Mouse (Mus musculus) midbrain, embryonic 11.5 days (tissue): ENCODE results near the gene Olfr455. TPM values are rescaled to one million over a fixed set of nuclear protein-coding genes. Genes with fewer than 3 reads are reported as not detected.

ENCODE experiments used
- ATAC-seq: fragments of 200-750 bp; cut with Nextera tagmentation; 2 replicates; pipeline ENCODE4 v1.8.0; 2017; ENCODE audit warnings: moderate TSS enrichment, moderate library complexity; ENCODE audit not compliant: low FRiP score
- DNase-seq: peaks from one replicate; pipeline ENCODE4 v3.0.0; 2015; ENCODE audit warnings: low spot score; ENCODE audit errors: missing footprints
- H3K27ac ChIP-seq: fragments of 300-500 bp; sonication (generic); 2 replicates; pipeline ENCODE4 v1.5.1; 2014; ENCODE audit warnings: low read depth, low read length
- H3K27me3 ChIP-seq: fragments of 300-500 bp; sonication (generic); 2 replicates; pipeline ENCODE4 v1.6.1; 2014; ENCODE audit warnings: mild to moderate bottlenecking, low read length, moderate library complexity, mixed read lengths; ENCODE audit not compliant: control insufficient read depth, insufficient read depth
- H3K36me3 ChIP-seq: fragments of 300-500 bp; sonication (generic); 2 replicates; pipeline ENCODE4 v1.6.1; 2014; ENCODE audit warnings: mild to moderate bottlenecking, low read length, moderate library complexity, mixed read lengths; ENCODE audit not compliant: control insufficient read depth, insufficient read depth
- H3K4me1 ChIP-seq: fragments of 300-500 bp; sonication (generic); 2 replicates; pipeline ENCODE4 v1.6.1; 2014; ENCODE audit warnings: low read length; ENCODE audit not compliant: control insufficient read depth, insufficient read depth
- H3K4me2 ChIP-seq: fragments of 300-500 bp; sonication (generic); 2 replicates; pipeline ENCODE4 v1.6.1; 2014; ENCODE audit warnings: mild to moderate bottlenecking, moderate library complexity
- H3K4me3 ChIP-seq: fragments of 300-500 bp; sonication (generic); 2 replicates; pipeline ENCODE4 v1.5.1; 2014; ENCODE audit warnings: low read depth, low read length
- H3K9ac ChIP-seq: fragments of 300-500 bp; sonication (generic); 2 replicates; pipeline ENCODE4 v1.6.1; 2014; ENCODE audit warnings: low read length
- H3K9me3 ChIP-seq: fragments of 300-500 bp; sonication (generic); 2 replicates; pipeline ENCODE4 v1.6.1; 2016; ENCODE audit warnings: low read length; ENCODE audit not compliant: control insufficient read depth
- WGBS: fragments of 180-500 bp; shearing (Covaris S2); extraction: QIAGEN DNeasy Blood & Tissue Kit; methylation state at CpG from one replicate; pipeline ENCODE4 v1.1.7; 2014; 5-methylcytosine and 5-hydroxymethylcytosine counted together
- polyA plus RNA-seq: library from polyadenylated mRNA; unstranded; fragments of >200 nt; fragmentation: Nextera tagmentation; extraction: Ambion mirVana; gene quantifications from 2 replicates; pipeline ENCODE4 v1.2.1, GENCODE M21; 2014

Olfr455 gene
- polyA plus RNA-seq, 1 experiment from 2014 or later: not detected

DNA sequence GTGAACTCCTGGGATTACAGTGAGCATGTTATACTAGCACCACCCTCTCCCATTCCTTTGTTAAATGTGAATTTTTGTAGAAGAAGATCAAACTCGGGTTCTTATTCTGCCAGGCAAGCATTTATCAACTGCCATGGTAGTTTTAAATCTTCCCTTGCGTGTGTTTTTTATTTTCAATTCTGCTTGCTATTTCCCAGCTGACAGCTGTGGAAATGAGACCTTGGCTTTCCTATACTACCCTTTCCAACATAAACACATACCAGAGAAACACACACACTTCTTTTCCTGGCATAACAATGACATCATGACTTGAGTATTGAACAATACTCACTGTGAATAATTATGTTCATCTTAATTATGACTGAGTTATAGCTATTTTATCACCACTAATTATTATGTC is 14.9 kb upstream of the Olfr455 start:
- Histone ChIP-seq H3K27ac (no peak overlapping the region), H3K4me3 (no peak overlapping the region), H3K9me3 (no peaks in the 10 kb centered on the region), H3K9ac (no peak overlapping the region), H3K27me3 (no peaks in the 10 kb centered on the region), H3K4me1 (no peaks in the 10 kb centered on the region), H3K36me3 (no peaks in the 10 kb centered on the region), H3K4me2 (no peak overlapping the region)
- ATAC-seq (no peak), DNase-seq (peak; percentile 23)
- WGBS: 76% methylated on average over 2 of the region's 2 CpGs

DNA sequence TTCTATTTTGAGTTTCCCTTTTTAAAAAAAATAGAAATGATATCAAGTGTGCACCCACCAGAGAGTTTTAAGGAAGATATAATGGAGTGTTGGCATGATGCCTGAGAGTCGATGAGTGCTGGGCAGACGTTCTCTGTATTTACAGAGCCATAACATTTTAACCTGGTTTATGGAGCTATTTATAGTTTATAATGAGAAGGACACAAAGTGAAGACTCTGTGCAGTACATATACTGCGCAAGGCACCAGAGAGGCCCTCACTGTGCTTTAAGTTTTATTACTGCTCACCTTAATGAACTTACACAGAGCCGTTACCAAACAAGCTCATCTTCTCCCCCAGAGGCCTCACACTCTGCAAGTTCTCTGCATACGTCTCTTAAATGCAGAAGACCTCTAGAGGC is 13.5 kb upstream of the Olfr455 start:
- 89% methylated on average over 5 of the region's 5 CpGs for WGBS
- H3K9ac ChIP-seq: no peak overlapping the region
- no peak for ATAC-seq

DNA sequence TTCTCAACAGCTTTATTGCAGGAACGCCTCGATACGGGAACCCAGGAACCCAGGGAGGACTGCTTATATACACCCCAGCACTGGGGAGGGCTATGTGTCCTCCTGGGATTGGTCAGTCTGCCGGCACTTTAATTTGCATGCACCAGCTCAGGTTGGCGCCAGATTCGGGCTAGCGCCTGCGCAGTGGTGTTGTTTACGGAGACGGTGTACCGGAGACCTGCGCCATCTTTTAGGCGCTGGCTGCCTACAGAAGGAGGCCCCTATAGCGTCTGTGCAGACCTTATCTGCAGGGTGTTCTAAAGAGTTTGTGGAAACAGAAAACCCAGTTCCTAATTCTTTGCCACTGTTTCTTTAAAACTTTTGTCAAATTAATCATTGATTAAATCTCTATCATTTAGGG is 11.3 kb upstream of the Olfr455 start:
- DNase-seq: no peak
- no peaks in the 10 kb centered on the region for H3K9me3 ChIP-seq
- H3K27ac ChIP-seq: no peak overlapping the region
- H3K4me2 ChIP-seq: no peak overlapping the region
- no peaks in the 10 kb centered on the region for H3K27me3 ChIP-seq
- H3K4me3 ChIP-seq: no peak overlapping the region
- 97% methylated on average over 14 of the region's 14 CpGs for WGBS
- no peak overlapping the region for H3K9ac ChIP-seq
- no peak for ATAC-seq
- no peaks in the 10 kb centered on the region for H3K36me3 ChIP-seq
- H3K4me1 ChIP-seq: no peaks in the 10 kb centered on the region

More for the DNA sequence above, 13.5 kb upstream of the Olfr455 start:
- Histone ChIP-seq H3K27ac (no peak overlapping the region), H3K4me1 (no peaks in the 10 kb centered on the region), H3K9me3 (no peaks in the 10 kb centered on the region), H3K4me2 (no peak overlapping the region), H3K27me3 (no peaks in the 10 kb centered on the region), H3K36me3 (no peaks in the 10 kb centered on the region), H3K4me3 (no peak overlapping the region)
- no peak for DNase-seq

DNA sequence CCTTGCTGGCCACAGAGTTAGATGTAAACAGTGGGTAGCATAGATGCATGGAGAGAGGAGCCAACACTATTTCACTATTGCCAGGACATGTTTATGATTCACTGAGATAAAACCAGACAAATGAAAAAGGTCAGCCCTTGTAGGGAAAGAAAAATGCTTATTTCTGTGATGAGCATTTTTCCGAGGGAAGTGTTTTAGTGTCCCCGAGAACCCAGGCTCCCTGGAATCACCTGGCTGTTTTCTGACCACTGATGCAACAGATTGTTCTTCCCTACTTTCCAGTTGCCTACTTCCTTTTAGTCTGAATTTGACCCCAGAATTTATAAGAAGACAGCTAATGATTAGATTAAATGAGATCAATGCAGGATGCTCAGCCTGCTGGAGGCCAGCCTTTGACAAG is 1.2 kb downstream of the Olfr455 start:
- Histone ChIP-seq H3K36me3 (no peaks in the 10 kb centered on the region), H3K27ac (no peak overlapping the region), H3K4me2 (no peak overlapping the region), H3K9me3 (no peaks in the 10 kb centered on the region), H3K9ac (no peak overlapping the region), H3K4me1 (no peaks in the 10 kb centered on the region), H3K4me3 (no peak overlapping the region), H3K27me3 (no peaks in the 10 kb centered on the region)
- DNase-seq (peak; percentile 2), ATAC-seq (no peak)
- 95% methylated on average over 2 of the region's 2 CpGs for WGBS

DNA sequence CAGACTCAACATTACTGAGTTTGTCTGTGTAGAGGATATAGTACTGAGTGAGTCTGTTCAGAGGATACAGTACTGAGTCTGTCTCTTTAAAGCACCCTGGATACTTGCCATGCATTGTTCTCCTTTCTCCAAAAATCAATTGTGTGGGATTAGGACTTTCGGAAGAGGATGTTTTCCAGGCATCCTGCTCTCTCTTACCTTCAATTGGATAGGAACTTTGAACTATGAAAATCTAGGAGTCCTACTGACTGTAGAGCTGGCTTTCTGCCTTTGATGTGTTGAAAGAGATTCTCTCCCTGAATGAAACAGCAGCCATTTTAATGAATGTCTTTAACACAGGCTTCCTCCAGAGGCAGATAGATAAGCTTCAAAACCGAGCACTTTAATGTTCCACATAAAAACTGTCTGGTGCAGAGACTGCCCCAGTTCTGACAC is 1.9 kb downstream of the Olfr455 start:
- DNase-seq: peak; percentile 31
- Histone ChIP-seq H3K36me3 (no peaks in the 10 kb centered on the region), H3K9me3 (no peaks in the 10 kb centered on the region), H3K4me1 (no peaks in the 10 kb centered on the region), H3K4me2 (no peak overlapping the region), H3K4me3 (no peak overlapping the region), H3K27me3 (no peaks in the 10 kb centered on the region), H3K9ac (no peak overlapping the region), H3K27ac (no peak overlapping the region)
- 65% methylated on average over 2 of the region's 2 CpGs for WGBS
- no peak for ATAC-seq

DNA sequence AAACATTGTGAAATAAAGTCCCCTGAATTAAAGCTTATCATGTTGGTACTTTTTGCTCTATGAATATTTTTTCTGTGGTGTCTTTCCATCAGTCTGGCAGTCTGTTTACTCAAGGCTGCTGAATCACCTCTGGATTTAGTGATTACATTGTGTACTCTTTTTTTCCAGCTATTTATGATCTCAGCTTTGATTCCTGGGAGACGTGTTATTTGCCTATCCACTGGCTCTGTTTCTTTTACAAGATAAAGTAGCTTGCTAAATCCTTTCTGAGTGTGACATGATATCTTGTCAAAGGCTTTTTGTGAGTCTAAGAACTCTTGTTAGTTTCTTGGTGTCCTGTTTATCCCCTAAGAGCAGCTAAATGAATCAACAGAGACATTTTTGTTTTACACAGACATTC is 2.5 kb downstream of the Olfr455 start:
- Histone ChIP-seq H3K27ac (no peak overlapping the region), H3K4me3 (no peak overlapping the region), H3K36me3 (no peaks in the 10 kb centered on the region), H3K9ac (no peak overlapping the region), H3K27me3 (no peaks in the 10 kb centered on the region), H3K9me3 (no peaks in the 10 kb centered on the region), H3K4me2 (no peak overlapping the region), H3K4me1 (no peaks in the 10 kb centered on the region)
- 53% methylated on average over 1 of the region's 1 CpGs for WGBS
- DNase-seq (peak; percentile 31), ATAC-seq (no peak)

DNA sequence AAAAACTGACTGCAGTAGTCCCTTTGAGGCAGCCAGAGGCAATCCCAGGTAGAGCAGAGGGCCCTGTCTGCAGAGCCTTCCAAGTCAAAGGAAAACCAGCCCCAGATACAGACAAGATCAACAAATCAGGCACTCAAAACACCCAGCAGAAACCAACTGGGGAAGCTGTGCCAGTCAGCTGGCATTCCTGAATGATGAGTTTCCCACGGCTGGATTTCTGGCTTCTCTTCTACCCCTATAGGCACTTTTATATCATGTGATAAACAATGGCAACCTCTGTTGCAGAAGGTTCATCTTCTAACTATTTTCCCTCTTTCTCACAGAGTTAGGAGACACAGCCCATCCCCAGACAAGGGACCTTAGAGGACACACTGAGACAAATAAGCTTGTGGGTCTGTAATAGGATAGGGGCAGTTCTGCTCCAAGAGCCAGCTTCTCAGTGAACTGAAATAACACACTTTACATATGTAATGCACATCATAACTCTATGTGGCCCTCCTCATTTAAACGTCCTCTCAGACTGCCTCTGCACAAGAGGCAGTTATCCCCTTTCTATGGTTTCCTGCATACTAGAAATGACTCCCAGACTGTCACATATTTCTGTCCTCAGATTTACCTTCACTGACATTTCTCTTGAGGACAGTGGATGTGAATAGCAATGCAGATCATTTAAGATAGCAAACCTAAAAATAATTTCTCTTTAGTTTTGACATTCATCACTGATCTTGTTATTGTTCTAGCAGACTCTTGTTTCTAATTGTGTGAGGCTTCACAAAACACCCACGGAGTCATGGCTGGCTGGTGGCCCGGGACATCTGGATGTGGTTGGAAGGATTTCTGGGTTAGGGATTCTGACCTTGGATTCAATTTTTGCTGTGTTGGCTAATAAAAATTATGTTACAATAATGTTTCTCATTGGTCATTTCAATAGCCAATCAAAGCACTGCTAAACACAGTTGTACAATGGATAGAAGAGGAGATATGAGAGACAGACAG is 5.1 kb downstream of the Olfr455 start:
- peak; percentile 61 for DNase-seq
- H3K9ac ChIP-seq: no peak overlapping the region

DNA sequence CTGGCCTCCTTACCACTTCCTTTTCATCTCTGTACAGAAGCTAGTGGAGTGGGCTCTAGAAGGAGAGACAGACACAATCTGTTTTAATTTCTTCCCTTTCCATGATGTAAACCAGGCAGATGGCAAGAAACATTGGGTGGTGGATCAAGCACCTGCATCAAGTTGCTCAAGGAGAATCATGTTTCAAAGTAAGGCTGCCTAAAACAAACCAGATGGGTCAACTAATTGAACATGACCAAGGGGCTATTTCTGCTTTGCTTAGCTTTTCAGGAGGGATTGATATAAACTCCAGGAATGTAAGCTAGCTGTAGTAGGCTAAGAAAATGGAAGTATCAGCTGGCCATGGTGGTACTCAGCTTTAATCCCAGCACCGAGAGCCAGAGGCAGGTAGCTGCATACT is 6.7 kb downstream of the Olfr455 start:
- DNase-seq (no peak), ATAC-seq (no peak)

More for the DNA sequence above, 5.1 kb downstream of the Olfr455 start:
- Histone ChIP-seq H3K36me3 (no peaks in the 10 kb centered on the region), H3K27ac (no peak overlapping the region), H3K9me3 (no peaks in the 10 kb centered on the region), H3K4me2 (no peak overlapping the region), H3K27me3 (no peaks in the 10 kb centered on the region), H3K4me1 (no peaks in the 10 kb centered on the region), H3K4me3 (no peak overlapping the region)
- 84% methylated on average over 4 of the region's 4 CpGs for WGBS
- no peak for ATAC-seq

DNA sequence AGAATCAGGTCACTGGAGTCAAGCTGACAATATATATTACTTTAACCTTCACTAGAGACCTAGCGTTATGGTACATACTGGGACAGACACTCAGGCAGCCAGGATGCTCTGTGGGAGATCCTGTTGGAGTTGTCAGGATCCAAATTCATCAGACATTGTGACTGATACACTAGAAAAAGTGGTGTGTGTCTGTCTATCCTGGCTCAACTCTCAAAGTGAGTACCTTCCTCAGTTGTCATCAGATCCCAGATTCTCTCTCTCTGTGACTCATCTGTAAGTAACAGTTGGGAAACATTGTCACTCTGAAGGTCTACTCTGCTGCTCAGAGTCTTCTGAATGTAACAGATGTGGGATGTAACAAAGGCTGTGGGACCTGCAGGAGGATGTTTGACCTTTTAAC is 7.7 kb downstream of the Olfr455 start:
- ATAC-seq: no peak
- Histone ChIP-seq H3K9me3 (no peaks in the 10 kb centered on the region), H3K36me3 (no peaks in the 10 kb centered on the region), H3K27ac (no peak overlapping the region), H3K27me3 (no peaks in the 10 kb centered on the region), H3K4me2 (no peak overlapping the region), H3K4me3 (no peak overlapping the region), H3K4me1 (no peaks in the 10 kb centered on the region), H3K9ac (no peak overlapping the region)
- WGBS: 84% methylated on average over 1 of the region's 1 CpGs
- peak; percentile 75 for DNase-seq

More for the DNA sequence above, 6.7 kb downstream of the Olfr455 start:
- no peaks in the 10 kb centered on the region for H3K27me3 ChIP-seq
- H3K4me1 ChIP-seq: no peaks in the 10 kb centered on the region
- no peak overlapping the region for H3K4me2 ChIP-seq
- no peaks in the 10 kb centered on the region for H3K36me3 ChIP-seq
- no peak overlapping the region for H3K4me3 ChIP-seq
- no peak overlapping the region for H3K27ac ChIP-seq
- no peaks in the 10 kb centered on the region for H3K9me3 ChIP-seq
- no peak overlapping the region for H3K9ac ChIP-seq
- WGBS: 96% methylated on average over 1 of the region's 1 CpGs
